Mouse (Mus musculus) ES-E14 (cell line): ENCODE measurements around the gene Pnpt1.

Experiments
- MAFK ChIP-seq: IDR thresholded peaks from 2 replicates; pipeline ENCODE4 v1.6.1; 2014; ENCODE audit warnings: mild to moderate bottlenecking, low read depth, low read length, inconsistent platforms; ENCODE audit not compliant: insufficient read depth
- ZC3H11A ChIP-seq: IDR thresholded peaks from 2 replicates; pipeline ENCODE4 v1.6.1; 2012; ENCODE audit warnings: low read depth, mild to moderate bottlenecking, inconsistent platforms, low read length, borderline replicate concordance
- ZNF384 ChIP-seq: IDR thresholded peaks from 2 replicates; pipeline ENCODE4 v1.6.1; 2012; ENCODE audit warnings: low read depth, low read length, inconsistent platforms

DNA sequence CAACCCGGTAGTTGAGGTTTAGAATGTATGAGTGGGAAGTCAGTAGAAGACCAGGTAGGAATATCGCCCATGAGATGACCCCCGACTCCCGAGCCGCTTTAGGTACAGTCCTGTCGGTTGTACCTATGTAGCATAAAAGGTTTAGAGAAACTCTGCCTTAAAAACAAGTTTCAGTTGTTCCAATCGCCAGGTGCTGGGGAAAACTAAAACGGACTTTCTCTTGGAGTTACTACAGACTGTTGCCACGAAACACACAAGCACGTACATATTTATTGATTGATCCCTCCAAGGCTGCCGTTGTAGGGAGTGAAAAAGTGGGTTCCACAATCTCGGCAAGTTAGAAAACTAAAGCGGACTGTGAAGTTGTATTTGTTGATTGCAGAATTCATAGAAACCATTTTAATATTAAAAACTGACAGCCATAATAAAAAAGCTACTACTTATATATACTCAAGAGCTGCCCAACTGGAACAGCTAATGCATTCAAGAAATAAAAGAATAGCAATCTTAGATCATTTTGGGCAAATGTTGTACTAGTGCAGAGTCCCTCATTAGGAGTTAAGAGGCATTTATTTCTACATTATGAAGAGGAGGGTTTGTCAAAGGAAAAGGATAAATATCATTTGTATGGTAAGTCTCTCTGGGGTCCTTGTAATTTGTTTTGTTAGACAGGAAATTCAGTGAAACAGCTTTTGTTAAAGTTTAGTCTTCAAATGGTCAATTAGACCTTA lies 43.3 kb downstream of the Pnpt1 start:
- no peak for TF ChIP-seq ZC3H11A
- TF ChIP-seq MAFK: no peak
- TF ChIP-seq ZNF384: no peak
